Mouse (Mus musculus) heart, embryonic 14.5 days (tissue): Measurements from ENCODE around the gene Igsf9. TPM values are rescaled to one million over a fixed set of nuclear protein-coding genes. Genes with fewer than 3 reads are reported as not detected.

ENCODE experiments used
- ATAC-seq: fragments of 200-750 bp; cut with Nextera tagmentation; 2 replicates; pipeline ENCODE4 v1.8.0; 2017; ENCODE audit warnings: low read depth, moderate TSS enrichment; ENCODE audit not compliant: insufficient number of reproducible peaks, insufficient read depth, low FRiP score
- H3K27ac ChIP-seq, 2 experiments: fragments of 200-500 bp in 1 of 2; fragments of 300-500 bp in 1 of 2; sonication (generic) in 1 of 2; replicated peaks in 1 of 2; 2 replicates each; pipeline ENCODE4 v1.5.1; 2012 to 2014; ENCODE audit warnings: low read depth in 2 of 2, low read length in 2 of 2, control low read depth in 1 of 2, mild to moderate bottlenecking in 1 of 2, mixed read lengths in 1 of 2; ENCODE audit not compliant: control insufficient read depth in 1 of 2, insufficient read depth in 1 of 2
- H3K27me3 ChIP-seq: fragments of 300-500 bp; sonication (generic); 2 replicates; pipeline ENCODE4 v1.6.1; 2014; ENCODE audit warnings: mild to moderate bottlenecking, low read length, control low read depth; ENCODE audit not compliant: control insufficient read depth, insufficient read depth
- H3K36me3 ChIP-seq: fragments of 300-500 bp; sonication (generic); 2 replicates; pipeline ENCODE4 v1.6.1; 2014; ENCODE audit warnings: mild to moderate bottlenecking, control low read depth, low read length, mixed read lengths; ENCODE audit not compliant: control insufficient read depth, insufficient read depth
- H3K4me1 ChIP-seq, 2 experiments: fragments of 200-500 bp in 1 of 2; fragments of 300-500 bp in 1 of 2; sonication (generic) in 1 of 2; 2 replicates each; pipeline ENCODE4 v1.6.1; 2012 to 2014; ENCODE audit warnings: low read length in 2 of 2, control low read depth in 1 of 2, mixed read lengths in 1 of 2; ENCODE audit not compliant: control insufficient read depth in 2 of 2, insufficient read depth in 2 of 2
- H3K4me2 ChIP-seq: fragments of 300-500 bp; sonication (generic); 2 replicates; pipeline ENCODE4 v1.6.1; 2014; ENCODE audit warnings: mild to moderate bottlenecking, low read length
- H3K4me3 ChIP-seq, 2 experiments: fragments of 200-500 bp in 1 of 2; fragments of 300-500 bp in 1 of 2; sonication (generic) in 1 of 2; 2 replicates each; pipeline ENCODE4 v1.5.1; 2012 to 2014; ENCODE audit warnings: low read length in 2 of 2, mild to moderate bottlenecking in 2 of 2, control low read depth in 1 of 2, low read depth in 1 of 2, moderate library complexity in 1 of 2; ENCODE audit not compliant: control insufficient read depth in 1 of 2, insufficient read depth in 1 of 2
- H3K9ac ChIP-seq: fragments of 300-500 bp; sonication (generic); 2 replicates; pipeline ENCODE4 v1.6.1; 2014; ENCODE audit warnings: mild to moderate bottlenecking, low read length
- H3K9me3 ChIP-seq: fragments of 300-500 bp; sonication (generic); 2 replicates; pipeline ENCODE4 v1.6.1; 2016; ENCODE audit warnings: low read length, control low read depth; ENCODE audit not compliant: control insufficient read depth
- WGBS: fragments of 180-500 bp; shearing (Covaris S2); extraction: QIAGEN DNeasy Blood & Tissue Kit; methylation state at CpG from one replicate; pipeline ENCODE4 v1.1.7; 2014; 5-methylcytosine and 5-hydroxymethylcytosine counted together
- polyA plus RNA-seq: library from polyadenylated mRNA; unstranded; fragments of >200 nt; fragmentation: Nextera tagmentation; extraction: Ambion mirVana; gene quantifications from 2 replicates; pipeline ENCODE4 v1.2.1, GENCODE M21; 2014

Igsf9 gene
- polyA plus RNA-seq, 1 experiment from 2014 or later, result 5.0 TPM

- ATAC-seq, result no peak
- WGBS, result 88% methylated on average over 10 of the region's 10 CpGs
- H3K36me3 ChIP-seq, result no peaks in the 10 kb centered on the region
- H3K4me2 ChIP-seq, result no peak overlapping the region
- peak overlapping the region; percentile 88 to 90 for H3K27ac ChIP-seq
- H3K9me3 ChIP-seq, result peaks cover 4% of the 10 kb centered on the region; the same call in 1 of the 2 replicates
- H3K4me1 ChIP-seq, result peaks cover 17 to 25% of the 10 kb centered on the region in 2 experiments
- H3K4me3 ChIP-seq, result no peak overlapping the region
- H3K27me3 ChIP-seq, result peaks cover 18% of the 10 kb centered on the region
- no peak overlapping the region for H3K9ac ChIP-seq
Measured at GRCm38 (mm10) chr1:172527431-172527830, 45.8 kb downstream of the Igsf9 start.

GRCm38 (mm10) chr1:172528701-172529100 is 47.1 kb downstream of the Igsf9 start:
- ATAC-seq, result peak; percentile 46; the same call in 1 of the 2 replicates
- no peak overlapping the region for H3K4me2 ChIP-seq
- no peak overlapping the region for H3K4me3 ChIP-seq
- no peaks in the 10 kb centered on the region for H3K36me3 ChIP-seq
- H3K4me1 ChIP-seq, result peaks cover 22 to 24% of the 10 kb centered on the region in 2 experiments
- H3K9ac ChIP-seq, result no peak overlapping the region
- 5% methylated on average over 7 of the region's 7 CpGs for WGBS
- no peaks in the 10 kb centered on the region for H3K9me3 ChIP-seq
- H3K27me3 ChIP-seq, result peaks cover 25% of the 10 kb centered on the region
- H3K27ac ChIP-seq, result no peak overlapping the region

- Histone ChIP-seq H3K27ac (peak overlapping the region in 1 of 2 experiments; percentile 59; a peak in 1 of 4 replicates), H3K36me3 (no peaks in the 10 kb centered on the region), H3K4me3 (no peak overlapping the region), H3K4me1 (peaks cover 20 to 22% of the 10 kb centered on the region in 2 experiments), H3K4me2 (no peak overlapping the region), H3K9ac (no peak overlapping the region), H3K27me3 (peaks cover 30% of the 10 kb centered on the region), H3K9me3 (no peaks in the 10 kb centered on the region)
- 19% methylated on average over 8 of the region's 8 CpGs for WGBS
- ATAC-seq, result peak; percentile 22; the same call in 1 of the 2 replicates
Measured at GRCm38 (mm10) chr1:172530544-172531220, 49.1 kb downstream of the Igsf9 start.

GRCm38 (mm10) chr1:172532551-172532950 is 51.0 kb downstream of the Igsf9 start:
- WGBS, result 3% methylated on average over 13 of the region's 13 CpGs
- H3K4me2 ChIP-seq, result peak overlapping the region; percentile 56
- ATAC-seq, result no peak
- H3K36me3 ChIP-seq, result no peaks in the 10 kb centered on the region
- peaks cover 12 to 14% of the 10 kb centered on the region in 2 experiments for H3K4me1 ChIP-seq
- H3K9me3 ChIP-seq, result no peaks in the 10 kb centered on the region
- peaks cover 21% of the 10 kb centered on the region for H3K27me3 ChIP-seq
- no peak overlapping the region; the same call in 1 of the 2 replicates for H3K9ac ChIP-seq
- H3K4me3 ChIP-seq, result peak overlapping the region; percentile 9 to 17; a peak in 2 of 4 replicates
- H3K27ac ChIP-seq, result no peak overlapping the region

- peaks cover 12 to 14% of the 10 kb centered on the region in 2 experiments for H3K4me1 ChIP-seq
- no peak overlapping the region for H3K4me2 ChIP-seq
- WGBS, result 70% methylated on average over 16 of the region's 16 CpGs
- H3K9ac ChIP-seq, result no peak overlapping the region
- no peaks in the 10 kb centered on the region for H3K9me3 ChIP-seq
- H3K27me3 ChIP-seq, result peaks cover 17% of the 10 kb centered on the region
- no peaks in the 10 kb centered on the region for H3K36me3 ChIP-seq
- H3K27ac ChIP-seq, result no peak overlapping the region
- no peak overlapping the region for H3K4me3 ChIP-seq
- no peak for ATAC-seq
Measured at GRCm38 (mm10) chr1:172535116-172535515, 53.5 kb downstream of the Igsf9 start.

- H3K27ac ChIP-seq, result no peak overlapping the region
- no peak for ATAC-seq
- no peaks in the 10 kb centered on the region for H3K4me1 ChIP-seq
- no peaks in the 10 kb centered on the region for H3K9me3 ChIP-seq
- no peak overlapping the region for H3K4me3 ChIP-seq
- peaks cover 10% of the 10 kb centered on the region for H3K27me3 ChIP-seq
- no peaks in the 10 kb centered on the region for H3K36me3 ChIP-seq
- no peak overlapping the region for H3K9ac ChIP-seq
- H3K4me2 ChIP-seq, result no peak overlapping the region
- 43% methylated on average over 6 of the region's 6 CpGs for WGBS
Measured at GRCm38 (mm10) chr1:172539827-172540226, 58.2 kb downstream of the Igsf9 start.

GRCm38 (mm10) chr1:172540283-172540820 is 58.8 kb downstream of the Igsf9 start:
- H3K4me3 ChIP-seq, result no peak overlapping the region
- no peak overlapping the region for H3K27ac ChIP-seq
- no peak overlapping the region for H3K9ac ChIP-seq
- H3K36me3 ChIP-seq, result no peaks in the 10 kb centered on the region
- H3K4me2 ChIP-seq, result no peak overlapping the region
- ATAC-seq, result no peak
- H3K4me1 ChIP-seq, result no peaks in the 10 kb centered on the region
- peaks cover 10% of the 10 kb centered on the region for H3K27me3 ChIP-seq
- WGBS, result 50% methylated on average over 11 of the region's 11 CpGs
- H3K9me3 ChIP-seq, result no peaks in the 10 kb centered on the region
